Mouse (Mus musculus) megakaryocyte, embryonic 14.5 days (primary cell): ENCODE data around the gene Arid5a.

Experiments used
- FLI1 ChIP-seq: IDR thresholded peaks from 2 replicates; pipeline ENCODE4 v1.6.1; 2012; ENCODE audit warnings: low read length, inconsistent platforms, mixed read lengths
- GATA1 ChIP-seq: IDR thresholded peaks from 3 replicates; pipeline ENCODE4 v1.6.1; 2012; ENCODE audit warnings: mixed read lengths, low read length, inconsistent platforms, borderline replicate concordance

DNA sequence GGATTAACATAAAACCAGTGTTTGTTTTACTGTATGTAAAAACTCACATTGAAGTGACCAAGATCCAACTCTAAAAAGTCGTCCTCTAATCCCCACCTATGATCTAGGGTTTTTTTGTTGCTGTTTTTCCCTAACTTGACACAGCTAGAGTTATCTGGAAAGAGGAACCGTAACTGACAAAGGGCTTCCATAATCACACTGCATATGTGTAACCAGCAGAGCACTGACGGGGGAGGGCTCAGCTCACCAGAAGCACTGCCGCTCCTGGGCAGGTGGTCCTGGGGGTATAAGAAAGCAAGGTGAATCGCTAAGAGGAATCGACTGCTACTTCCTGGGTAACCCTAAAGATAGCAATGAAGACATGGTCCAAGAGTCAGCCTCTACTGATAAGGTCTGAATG, 35.0 kb downstream of the Arid5a start:
- TF ChIP-seq FLI1 (no peak), GATA1 (no peak)
